Mouse (Mus musculus): Measurements from ENCODE around the gene Gigyf2.
A peak's percentile ranks its signal among the peaks of the same experiment; 100 is the strongest.

Gigyf2 gene

DNA sequence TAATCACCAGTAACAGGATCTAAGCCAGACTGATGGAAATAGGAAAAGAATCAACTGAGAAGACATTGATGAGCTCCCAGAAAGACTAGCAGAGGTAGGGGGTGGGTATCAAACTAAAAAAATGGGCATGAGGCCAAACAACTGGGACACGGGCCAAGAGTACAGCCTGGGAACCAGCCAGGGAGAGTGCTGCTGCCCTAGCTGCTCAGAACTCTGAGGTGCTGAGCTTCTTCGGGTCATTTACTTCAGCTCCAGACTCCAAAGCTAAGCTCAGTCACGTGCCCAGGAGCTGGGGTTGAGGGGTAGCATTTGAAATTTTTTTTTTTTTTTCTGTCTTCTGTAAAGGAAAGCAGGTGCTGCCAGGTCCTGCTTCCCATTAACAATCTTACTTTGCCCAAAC, 10.1 kb upstream of the Gigyf2 start:
- no peak for DNase-seq (ENCODE audit: low read depth, low spot score)

- no peak for DNase-seq (ENCODE audit: low read depth, low spot score)
Observed at GRCm38 (mm10) chr1:87321071-87321470, 5.7 kb upstream of the Gigyf2 start.

- DNase-seq (ENCODE audit: low read depth, low spot score): no peak
Observed at GRCm38 (mm10) chr1:87322778-87323177, 4.0 kb upstream of the Gigyf2 start.

DNA sequence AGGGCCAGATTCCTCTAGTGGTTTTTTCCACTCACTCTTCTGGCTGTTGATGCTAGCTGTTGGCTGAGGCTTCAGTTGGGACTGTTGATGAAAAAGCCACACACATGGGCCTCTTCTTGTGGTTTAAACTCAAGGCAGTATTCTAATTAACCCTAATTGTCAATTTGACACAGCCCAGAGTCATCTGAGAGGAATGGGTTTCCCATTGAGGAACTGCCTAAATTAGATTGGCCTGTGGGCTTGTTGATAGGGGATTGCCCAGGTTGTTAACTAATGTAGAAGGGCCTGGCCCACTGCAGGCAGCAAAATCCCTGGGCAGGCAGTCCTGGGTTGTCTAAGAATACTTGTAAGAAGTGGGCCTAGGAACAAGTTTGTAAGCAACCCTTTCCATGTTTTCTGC, 2.1 kb upstream of the Gigyf2 start:
- no peak for DNase-seq (ENCODE audit: low read depth, low spot score)

- no peak for DNase-seq (ENCODE audit: low read depth, low spot score)
Observed at GRCm38 (mm10) chr1:87327165-87327861, 515 bp downstream of the Gigyf2 start.

DNA sequence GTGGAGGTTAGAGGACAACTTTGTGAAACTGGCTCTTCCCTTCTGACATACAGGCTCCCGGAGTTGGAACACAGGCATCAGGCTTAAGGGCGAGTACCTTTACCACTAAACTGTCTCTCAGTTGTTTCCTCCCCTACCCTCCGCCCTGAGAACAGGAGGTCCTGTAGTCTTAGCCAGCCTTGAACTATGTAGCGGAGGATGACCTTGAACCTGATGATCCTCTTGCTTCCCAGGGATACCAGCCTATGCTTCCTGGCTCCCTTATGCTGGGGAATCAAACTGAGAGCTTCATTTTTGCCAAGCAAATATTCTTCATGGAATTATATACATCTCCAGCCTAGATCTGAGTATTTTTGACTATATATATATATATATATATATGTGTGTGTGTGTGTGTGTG, 5.0 kb downstream of the Gigyf2 start:
- no peak for DNase-seq (ENCODE audit: low read depth, low spot score)

DNA sequence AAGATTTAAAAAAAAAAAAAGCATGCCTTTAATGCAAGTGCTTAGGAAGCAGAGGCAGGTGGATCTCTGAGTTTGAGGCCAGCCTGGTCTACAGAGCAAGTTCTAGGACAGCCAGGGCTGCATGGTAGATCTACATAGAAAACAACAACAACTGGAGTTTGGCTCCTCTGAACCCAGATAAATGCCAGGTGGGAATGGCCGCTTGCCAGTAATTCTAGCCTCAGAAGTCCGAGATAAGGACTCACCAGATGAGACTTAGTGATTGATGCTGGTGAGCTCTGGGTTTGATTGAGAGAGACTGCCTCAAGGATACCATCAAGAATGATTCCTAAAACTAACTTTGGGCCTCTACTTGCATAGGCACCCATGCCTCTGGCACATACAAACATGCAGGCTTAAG, 23.8 kb downstream of the Gigyf2 start:
- no peak for DNase-seq (ENCODE audit: low read depth, low spot score)

DNA sequence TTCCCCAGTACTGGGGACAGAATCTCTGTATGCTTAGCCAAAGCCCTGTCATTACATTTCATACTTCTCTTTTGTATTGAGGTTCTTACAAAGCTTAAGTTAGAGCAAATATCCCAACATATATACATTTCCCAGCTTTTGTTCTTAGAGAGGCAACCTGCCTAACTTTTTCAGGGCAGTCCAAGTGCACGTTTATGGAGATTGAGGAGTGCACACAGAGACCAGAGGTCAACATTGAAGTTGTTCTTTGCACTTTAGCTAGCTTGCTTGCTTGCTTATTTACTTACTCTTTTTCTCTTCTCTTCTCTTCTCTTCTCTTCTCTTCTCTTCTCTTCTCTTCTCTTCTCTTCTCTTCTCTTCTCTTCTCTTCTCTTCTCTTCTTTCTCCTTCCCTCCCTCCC, 33.5 kb downstream of the Gigyf2 start:
- no peak for DNase-seq (ENCODE audit: low read depth, low spot score)

DNA sequence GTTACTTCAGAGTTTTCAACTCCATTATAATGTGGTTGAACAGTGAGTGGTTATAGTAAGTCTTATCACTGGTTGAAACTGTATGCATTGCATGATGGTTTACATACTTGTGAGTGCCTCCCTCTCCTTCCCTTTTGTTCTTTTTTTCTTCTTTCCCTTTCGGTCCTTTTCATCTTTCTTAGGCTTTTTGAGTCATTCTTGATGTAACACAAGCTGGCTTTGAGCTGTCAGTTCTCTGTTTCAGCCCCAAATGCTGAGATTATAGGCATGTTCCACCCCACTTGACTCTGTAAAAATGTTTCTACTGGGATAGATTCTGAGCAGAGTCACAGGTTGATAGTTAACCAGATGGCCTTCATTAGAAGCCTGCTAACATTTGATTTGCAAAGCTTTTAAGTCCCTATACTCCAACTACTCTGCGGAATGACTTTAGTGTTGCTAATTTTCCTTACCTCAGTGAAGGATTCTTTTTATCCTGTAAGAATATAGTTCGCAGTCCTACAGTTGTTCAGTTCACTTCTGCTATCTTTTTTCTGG, 51.3 kb downstream of the Gigyf2 start:
- no peak for DNase-seq (ENCODE audit: low read depth, low spot score)

DNA sequence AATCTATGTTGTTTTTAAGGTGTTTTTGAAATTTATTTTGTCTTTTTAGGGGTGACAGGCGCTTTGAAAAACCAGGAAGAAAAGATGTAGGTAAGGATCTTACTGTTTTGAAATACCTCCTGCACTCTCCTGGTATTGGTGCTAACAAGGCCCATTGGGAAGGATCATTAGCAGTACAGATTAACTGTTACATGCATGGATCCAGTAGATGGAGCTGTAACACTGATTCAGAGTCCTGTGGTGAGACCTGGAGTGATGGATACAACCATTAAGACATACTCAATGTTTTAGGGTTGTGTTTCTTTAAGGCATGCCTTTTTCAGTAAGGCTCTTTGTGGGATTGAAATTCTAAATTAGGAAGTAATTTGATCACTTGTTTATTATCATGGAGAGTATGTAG, 53.1 kb downstream of the Gigyf2 start:
- DNase-seq (ENCODE audit: low read depth, low spot score): no peak

GRCm38 (mm10) chr1:87381152-87381551, 54.4 kb downstream of the Gigyf2 start:
- DNase-seq (ENCODE audit: low read depth, low spot score): no peak

DNA sequence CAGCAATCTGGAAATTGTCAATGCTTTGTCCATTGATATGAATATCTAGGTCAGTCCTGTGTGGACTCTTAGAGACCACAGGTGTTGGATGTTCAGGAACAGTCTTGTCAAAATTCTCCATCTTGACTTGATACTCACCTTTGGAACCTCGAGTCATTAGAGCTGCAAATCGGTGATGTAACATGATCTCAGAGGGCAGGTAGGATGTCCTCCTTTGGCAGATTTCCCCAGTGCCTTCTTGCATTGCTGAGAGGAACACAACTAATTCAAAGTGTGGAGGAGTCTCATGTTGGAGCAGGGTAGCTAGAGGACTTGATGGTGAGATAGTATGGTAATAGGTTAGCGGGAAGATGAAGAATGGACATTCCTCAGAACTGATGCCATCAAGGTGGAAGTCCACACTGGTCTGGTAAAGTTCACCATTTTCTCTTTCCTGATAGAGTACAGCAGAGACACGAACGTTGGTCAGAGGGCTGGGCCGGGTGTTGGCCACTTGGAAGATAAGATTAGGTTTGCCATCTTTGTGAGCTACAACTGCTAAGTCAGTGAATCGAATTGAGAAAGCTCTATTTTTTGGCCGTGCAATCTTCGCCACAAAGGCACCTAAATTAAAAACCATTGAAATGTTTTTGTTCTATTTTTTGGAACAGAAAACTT, 59.8 kb downstream of the Gigyf2 start:
- no peak for DNase-seq (ENCODE audit: low read depth, low spot score)

DNA sequence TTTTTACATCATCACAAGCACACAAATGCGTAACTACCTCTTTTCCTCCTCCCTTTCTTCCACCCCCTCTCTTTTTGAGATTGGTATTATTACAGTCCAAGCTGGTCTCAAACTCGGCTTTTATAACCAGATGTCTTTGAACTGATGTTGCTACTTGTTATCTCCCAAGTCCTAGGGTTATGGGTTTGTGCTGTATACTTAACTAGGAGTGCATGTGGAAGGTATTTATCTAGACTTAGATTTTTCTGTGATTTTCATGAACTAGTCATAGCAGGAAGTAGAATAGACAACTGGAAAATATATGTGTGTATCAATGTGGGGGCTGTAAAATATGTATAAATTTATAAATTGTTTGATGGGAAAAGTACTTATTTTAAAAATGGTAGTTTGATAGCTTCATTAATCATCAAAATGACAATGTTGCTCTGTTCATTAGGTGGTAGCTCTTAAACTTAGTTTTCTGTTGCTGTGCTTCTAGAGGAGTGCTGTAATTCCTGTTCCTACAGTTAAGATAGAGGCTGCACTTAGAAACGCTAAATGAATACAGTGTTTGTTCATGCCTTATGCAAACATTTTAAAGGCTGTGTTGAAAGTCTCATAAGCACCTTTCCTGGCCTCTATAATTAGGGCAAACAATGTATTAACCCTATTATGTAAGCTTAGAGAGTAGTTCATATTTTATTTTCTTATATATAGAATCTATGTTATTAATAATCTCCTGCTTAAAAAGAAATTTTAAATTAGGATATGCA, 66.8 kb downstream of the Gigyf2 start:
- no peak for DNase-seq (ENCODE audit: low read depth, low spot score)

- no peak for DNase-seq (ENCODE audit: low read depth, low spot score)
Observed at GRCm38 (mm10) chr1:87394594-87394993, 67.8 kb downstream of the Gigyf2 start, which contains the start of gene Kcnj13. TSS of gene Kcnj13 (minus strand) at chr1:87394729.

- DNase-seq (ENCODE audit: low read depth, low spot score): no peak
Observed at GRCm38 (mm10) chr1:87396923-87397586, 70.3 kb downstream of the Gigyf2 start.

DNA sequence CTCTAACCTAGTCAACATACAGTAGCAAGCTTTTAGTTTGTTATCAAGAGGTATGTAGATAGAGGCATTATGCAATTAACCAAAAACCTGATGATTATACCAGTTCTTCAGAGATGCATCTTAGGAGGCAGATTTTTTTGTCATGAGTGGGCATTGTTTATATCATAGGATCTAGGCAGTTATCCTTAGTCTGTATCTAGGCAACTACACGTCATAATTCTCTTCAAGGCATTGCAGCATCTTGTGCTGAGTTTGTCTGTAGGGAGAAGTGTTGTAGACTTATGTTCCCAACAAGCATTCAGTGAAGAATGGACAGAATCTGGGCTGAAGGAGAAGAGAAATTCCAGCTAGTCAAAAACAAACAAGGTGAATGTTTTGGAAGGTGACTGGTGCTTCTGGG, 77.9 kb downstream of the Gigyf2 start:
- DNase-seq (ENCODE audit: low read depth, low spot score): peak; percentile 22

- no peak for DNase-seq (ENCODE audit: low read depth, low spot score)
Observed at GRCm38 (mm10) chr1:87406012-87406411, 79.2 kb downstream of the Gigyf2 start.

- no peak for DNase-seq (ENCODE audit: low read depth, low spot score)
Observed at GRCm38 (mm10) chr1:87409380-87409779, 82.6 kb downstream of the Gigyf2 start.

DNA sequence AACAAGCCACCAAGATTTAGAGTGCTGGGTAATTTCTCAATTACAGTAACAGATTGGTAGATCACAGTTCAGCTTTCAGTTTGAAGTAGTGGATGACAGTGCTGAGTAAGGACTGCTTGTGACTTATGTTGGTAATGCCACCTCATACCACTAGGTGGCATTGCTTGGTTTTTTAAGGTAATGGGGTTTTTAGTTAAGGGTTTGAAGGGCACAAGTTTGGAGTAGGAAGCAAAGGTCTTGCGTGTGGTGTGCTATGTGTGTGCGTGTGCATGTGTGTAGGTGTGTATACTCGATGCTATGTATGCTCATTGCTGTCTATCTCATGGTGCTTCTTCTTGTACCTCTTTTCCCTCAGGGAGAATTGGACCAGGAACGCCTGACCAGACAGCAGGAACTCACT, 91.9 kb downstream of the Gigyf2 start:
- DNase-seq (ENCODE audit: low read depth, low spot score): peak; percentile 58

GRCm38 (mm10) chr1:87435125-87435524, 108.3 kb downstream of the Gigyf2 start:
- DNase-seq (ENCODE audit: low read depth, low spot score): no peak

- DNase-seq (ENCODE audit: low read depth, low spot score): no peak
Observed at GRCm38 (mm10) chr1:87436583-87436982, 109.8 kb downstream of the Gigyf2 start.

All from telencephalon, adult 2 months (tissue).